Mouse (Mus musculus): ENCODE measurements around the gene Morn1.
A peak's percentile ranks its signal among the peaks of the same experiment; 100 is the strongest.

Morn1 gene

GRCm38 (mm10) chr4:155162433-155163319 is 76.3 kb downstream of the Morn1 start:
- no peak for DNase-seq (ENCODE audit: low spot score)

GRCm38 (mm10) chr4:155163320-155163651 is 76.9 kb downstream of the Morn1 start:
- no peak for DNase-seq (ENCODE audit: low spot score)

- no peak for DNase-seq (ENCODE audit: low spot score)
Observed at GRCm38 (mm10) chr4:155163685-155164084, 77.3 kb downstream of the Morn1 start.

- DNase-seq (ENCODE audit: low spot score): no peak
Observed at GRCm38 (mm10) chr4:155164550-155164949, 78.2 kb downstream of the Morn1 start.

GRCm38 (mm10) chr4:155165861-155166260 is 79.5 kb downstream of the Morn1 start:
- DNase-seq (ENCODE audit: low spot score): no peak

GRCm38 (mm10) chr4:155168835-155169252 is 82.5 kb downstream of the Morn1 start:
- DNase-seq (ENCODE audit: low spot score): no peak

GRCm38 (mm10) chr4:155170614-155171212 is 84.3 kb downstream of the Morn1 start:
- no peak for DNase-seq (ENCODE audit: low spot score)

GRCm38 (mm10) chr4:155171961-155172533 is 85.7 kb downstream of the Morn1 start:
- DNase-seq (ENCODE audit: low spot score): no peak

GRCm38 (mm10) chr4:155172909-155173821 is 86.8 kb downstream of the Morn1 start:
- peak; percentile 79 for DNase-seq (ENCODE audit: low spot score)

- DNase-seq (ENCODE audit: low spot score): no peak
Observed at GRCm38 (mm10) chr4:155173822-155174785, 87.7 kb downstream of the Morn1 start.

GRCm38 (mm10) chr4:155176210-155176609 is 89.8 kb downstream of the Morn1 start:
- DNase-seq (ENCODE audit: low spot score): no peak

- peak; percentile 60 for DNase-seq (ENCODE audit: low spot score)
Observed at GRCm38 (mm10) chr4:155178274-155178673, 91.9 kb downstream of the Morn1 start.

GRCm38 (mm10) chr4:155178981-155179512 is 92.7 kb downstream of the Morn1 start:
- DNase-seq (ENCODE audit: low spot score): no peak

GRCm38 (mm10) chr4:155183201-155183600 is 96.8 kb downstream of the Morn1 start:
- no peak for DNase-seq (ENCODE audit: low spot score)

GRCm38 (mm10) chr4:155184248-155185070 is 98.1 kb downstream of the Morn1 start:
- no peak for DNase-seq (ENCODE audit: low spot score)

- DNase-seq (ENCODE audit: low spot score): no peak
Observed at GRCm38 (mm10) chr4:155185845-155186244, 99.5 kb downstream of the Morn1 start.

GRCm38 (mm10) chr4:155187192-155187674 is 100.9 kb downstream of the Morn1 start:
- DNase-seq (ENCODE audit: low spot score): no peak

- DNase-seq (ENCODE audit: low spot score): no peak
Observed at GRCm38 (mm10) chr4:155188341-155188740, 102.0 kb downstream of the Morn1 start.

- no peak for DNase-seq (ENCODE audit: low spot score)
Observed at GRCm38 (mm10) chr4:155188803-155189202, 102.4 kb downstream of the Morn1 start.
